Mouse (Mus musculus): ENCODE measurements around the gene Gm42742. TPM values are rescaled to one million over a fixed set of nuclear protein-coding genes. Genes with fewer than 3 reads are reported as not detected.

The Gm42742 gene
- polyA plus RNA-seq (2015; fragmentation: Nextera tagmentation; extraction: Ambion mirVana): 83.4 and 89.6 TPM in 2 replicates

- peak within 1 kb of the TSS; percentile 96 for H3K27ac ChIP-seq
- H3K4me2 ChIP-seq: peak within 1 kb of the TSS; percentile 92
- WGBS: 2% methylated on average over 36 of the region's 37 CpGs
- H3K9ac ChIP-seq: peak within 1 kb of the TSS; percentile 83
- peaks cover 76% of the 10 kb centered on the region for H3K4me1 ChIP-seq
- ATAC-seq (ENCODE audit: insufficient number of reproducible peaks, insufficient read depth, low FRiP score, low TSS enrichment, low read depth): peak; percentile 23; the same call in 1 of the 2 replicates
- H3K27me3 ChIP-seq: no peaks in the 10 kb centered on the region
- peaks cover 31% of the 10 kb centered on the region for H3K36me3 ChIP-seq
- peak within 1 kb of the TSS; percentile 72 for H3K4me3 ChIP-seq
- H3K9me3 ChIP-seq: no peaks in the 10 kb centered on the region
These were observed at the start of gene Gm42742, which contains the start of gene Prrt2 for GRCm38 (mm10) chr7:127020901-127021562. Gene Gm42742 (minus strand): TSS chr7:127021097. Gene Prrt2 (minus strand): TSS chr7:127021211.

GRCm38 (mm10) chr7:127066317-127066716, 45.4 kb upstream of the Gm42742 start:
- Histone ChIP-seq H3K4me2 (no peak overlapping the region), H3K4me3 (no peak overlapping the region), H3K27ac (no peak overlapping the region), H3K9me3 (no peaks in the 10 kb centered on the region), H3K4me1 (no peaks in the 10 kb centered on the region), H3K36me3 (no peaks in the 10 kb centered on the region), H3K27me3 (no peaks in the 10 kb centered on the region), H3K9ac (no peak overlapping the region)
- no peak for ATAC-seq (ENCODE audit: insufficient number of reproducible peaks, insufficient read depth, low FRiP score, low TSS enrichment, low read depth)
- WGBS: 77% methylated on average over 4 of the region's 4 CpGs

- Histone ChIP-seq H3K27me3 (no peaks in the 10 kb centered on the region), H3K27ac (no peak overlapping the region), H3K36me3 (no peaks in the 10 kb centered on the region), H3K4me2 (no peak overlapping the region), H3K4me3 (no peak overlapping the region), H3K9ac (no peak overlapping the region), H3K9me3 (no peaks in the 10 kb centered on the region), H3K4me1 (no peaks in the 10 kb centered on the region)
- 89% methylated on average over 6 of the region's 6 CpGs for WGBS
- ATAC-seq (ENCODE audit: insufficient number of reproducible peaks, insufficient read depth, low FRiP score, low TSS enrichment, low read depth): no peak
These were observed 44.6 kb upstream of the Gm42742 start for GRCm38 (mm10) chr7:127065538-127065937.

GRCm38 (mm10) chr7:127055026-127055585, 34.2 kb upstream of the Gm42742 start:
- Histone ChIP-seq H3K9me3 (no peaks in the 10 kb centered on the region), H3K9ac (no peak overlapping the region), H3K27ac (no peak overlapping the region), H3K36me3 (no peaks in the 10 kb centered on the region), H3K4me2 (no peak overlapping the region), H3K27me3 (peaks cover 8% of the 10 kb centered on the region; the same call in 1 of the 2 replicates), H3K4me1 (no peaks in the 10 kb centered on the region), H3K4me3 (no peak overlapping the region)
- no peak for ATAC-seq (ENCODE audit: insufficient number of reproducible peaks, insufficient read depth, low FRiP score, low TSS enrichment, low read depth)
- WGBS: 70% methylated on average over 5 of the region's 5 CpGs

GRCm38 (mm10) chr7:127041851-127042672, 21.2 kb upstream of the Gm42742 start, which contains the start of gene Kif22:
Gene Kif22 (minus strand): TSS chr7:127042471.
- Histone ChIP-seq H3K27ac (peak within 1 kb of the TSS; percentile 68), H3K36me3 (peaks cover 22% of the 10 kb centered on the region), H3K9me3 (no peaks in the 10 kb centered on the region), H3K4me1 (peaks cover 19% of the 10 kb centered on the region), H3K4me3 (peak within 1 kb of the TSS; percentile 68), H3K27me3 (no peaks in the 10 kb centered on the region), H3K9ac (peak within 1 kb of the TSS; percentile 78), H3K4me2 (peak within 1 kb of the TSS; percentile 84)
- ATAC-seq (ENCODE audit: insufficient number of reproducible peaks, insufficient read depth, low FRiP score, low TSS enrichment, low read depth): peak; percentile 56; the same call in 1 of the 2 replicates
- WGBS: under 1% methylated on average over 52 of the region's 53 CpGs

- 97% methylated on average over 1 of the region's 1 CpGs for WGBS
- Histone ChIP-seq H3K4me1 (peaks cover 8% of the 10 kb centered on the region), H3K27me3 (no peaks in the 10 kb centered on the region), H3K9ac (no peak overlapping the region), H3K27ac (no peak overlapping the region), H3K9me3 (no peaks in the 10 kb centered on the region), H3K36me3 (peaks cover 70% of the 10 kb centered on the region), H3K4me3 (no peak overlapping the region), H3K4me2 (no peak overlapping the region)
- no peak for ATAC-seq (ENCODE audit: insufficient number of reproducible peaks, insufficient read depth, low FRiP score, low TSS enrichment, low read depth)
These were observed 10.3 kb upstream of the Gm42742 start for GRCm38 (mm10) chr7:127031244-127031643.

GRCm38 (mm10) chr7:127030172-127030571, 9.3 kb upstream of the Gm42742 start:
- Histone ChIP-seq H3K27me3 (no peaks in the 10 kb centered on the region), H3K27ac (no peak overlapping the region), H3K9me3 (no peaks in the 10 kb centered on the region), H3K4me1 (peaks cover 8% of the 10 kb centered on the region), H3K4me2 (no peak overlapping the region), H3K36me3 (peaks cover 61% of the 10 kb centered on the region), H3K4me3 (no peak overlapping the region), H3K9ac (no peak overlapping the region)
- ATAC-seq (ENCODE audit: insufficient number of reproducible peaks, insufficient read depth, low FRiP score, low TSS enrichment, low read depth): no peak
- WGBS: 96% methylated on average over 1 of the region's 1 CpGs

GRCm38 (mm10) chr7:127027885-127028284, 7.0 kb upstream of the Gm42742 start:
- H3K9me3 ChIP-seq: no peaks in the 10 kb centered on the region
- H3K36me3 ChIP-seq: peaks cover 60% of the 10 kb centered on the region
- H3K4me2 ChIP-seq: peak overlapping the region; percentile 58
- H3K9ac ChIP-seq: peak overlapping the region; percentile 75
- peak overlapping the region; percentile 99 for H3K27ac ChIP-seq
- no peak for ATAC-seq (ENCODE audit: insufficient number of reproducible peaks, insufficient read depth, low FRiP score, low TSS enrichment, low read depth)
- peak overlapping the region; percentile 72 for H3K4me3 ChIP-seq
- no peaks in the 10 kb centered on the region for H3K27me3 ChIP-seq
- 60% methylated on average over 8 of the region's 8 CpGs for WGBS
- peaks cover 31% of the 10 kb centered on the region for H3K4me1 ChIP-seq

GRCm38 (mm10) chr7:127026984-127027726, 6.3 kb upstream of the Gm42742 start, which contains the start of gene Maz:
Gene Maz (minus strand): TSS chr7:127027037.
- peak within 1 kb of the TSS; percentile 99 for H3K27ac ChIP-seq
- H3K4me3 ChIP-seq: peak within 1 kb of the TSS; percentile 72
- peaks cover 60% of the 10 kb centered on the region for H3K36me3 ChIP-seq
- peak; percentile 90 for ATAC-seq (ENCODE audit: insufficient number of reproducible peaks, insufficient read depth, low FRiP score, low TSS enrichment, low read depth)
- peak within 1 kb of the TSS; percentile 97 for H3K4me2 ChIP-seq
- H3K27me3 ChIP-seq: no peaks in the 10 kb centered on the region
- H3K4me1 ChIP-seq: peaks cover 38% of the 10 kb centered on the region
- H3K9me3 ChIP-seq: no peaks in the 10 kb centered on the region
- under 1% methylated on average over 42 of the region's 63 CpGs for WGBS
- H3K9ac ChIP-seq: peak within 1 kb of the TSS; percentile 99

- no peak; the same call in 1 of the 2 replicates for ATAC-seq (ENCODE audit: insufficient number of reproducible peaks, insufficient read depth, low FRiP score, low TSS enrichment, low read depth)
- Histone ChIP-seq H3K36me3 (peaks cover 57% of the 10 kb centered on the region), H3K27me3 (no peaks in the 10 kb centered on the region), H3K27ac (peak overlapping the region; percentile 99), H3K4me3 (peak overlapping the region; percentile 72), H3K9ac (peak overlapping the region; percentile 99), H3K4me1 (peaks cover 44% of the 10 kb centered on the region), H3K9me3 (no peaks in the 10 kb centered on the region), H3K4me2 (peak overlapping the region; percentile 97)
- WGBS: 2% methylated on average over 14 of the region's 48 CpGs
These were observed 5.7 kb upstream of the Gm42742 start for GRCm38 (mm10) chr7:127026616-127026983.

- H3K4me3 ChIP-seq: peak overlapping the region; percentile 72
- peak overlapping the region; percentile 99 for H3K9ac ChIP-seq
- peaks cover 48% of the 10 kb centered on the region for H3K4me1 ChIP-seq
- H3K4me2 ChIP-seq: peak overlapping the region; percentile 97
- peak; percentile 8; the same call in 1 of the 2 replicates for ATAC-seq (ENCODE audit: insufficient number of reproducible peaks, insufficient read depth, low FRiP score, low TSS enrichment, low read depth)
- WGBS: 0% methylated on average over 23 of the region's 48 CpGs
- peaks cover 53% of the 10 kb centered on the region for H3K36me3 ChIP-seq
- no peaks in the 10 kb centered on the region for H3K9me3 ChIP-seq
- peak overlapping the region; percentile 99 for H3K27ac ChIP-seq
- H3K27me3 ChIP-seq: no peaks in the 10 kb centered on the region
These were observed 5.3 kb upstream of the Gm42742 start for GRCm38 (mm10) chr7:127026161-127026600.

Data from embryonic facial prominence, embryonic 13.5 days (tissue).